Mouse (Mus musculus): ENCODE results near the gene Dhrs4. TPM values are rescaled to one million over a fixed set of nuclear protein-coding genes. Genes with fewer than 3 reads are reported as not detected.

Gene Dhrs4
- 83.7 and 89.8 TPM in 2 replicates for total RNA-seq (2021)
- long read RNA-seq, transcript Dhrs4-201 (8 exons, 1,392 nt), result major isoform, 90 of 105 reads
- long read RNA-seq, partial matches to known transcripts, result 4 of 105 reads
- long read RNA-seq, other reads (novel, unspliced or antisense), result 9 of 105 reads

- DNase-seq, result peak; percentile 74
These were observed at the start of gene Dhrs4 for GRCm38 (mm10) chr14:55478651-55479599. Dhrs4 (plus strand) TSS chr14:55478758.

GRCm38 (mm10) chr14:55430255-55430654, 48.3 kb upstream of the Dhrs4 start:
- no peak for DNase-seq

GRCm38 (mm10) chr14:55433052-55433451, 45.5 kb upstream of the Dhrs4 start:
- no peak for DNase-seq

GRCm38 (mm10) chr14:55434825-55435224, 43.7 kb upstream of the Dhrs4 start:
- no peak for DNase-seq

GRCm38 (mm10) chr14:55437118-55437517, 41.4 kb upstream of the Dhrs4 start:
- DNase-seq, result peak; percentile 26

- DNase-seq, result peak; percentile 59
These were observed 40.3 kb upstream of the Dhrs4 start for GRCm38 (mm10) chr14:55438193-55438784.

GRCm38 (mm10) chr14:55457693-55458092, 20.9 kb upstream of the Dhrs4 start:
- DNase-seq, result no peak

GRCm38 (mm10) chr14:55458273-55458672, 20.3 kb upstream of the Dhrs4 start:
- peak; percentile 67 for DNase-seq

- DNase-seq, result no peak
These were observed 19.8 kb upstream of the Dhrs4 start for GRCm38 (mm10) chr14:55458761-55459160.

- DNase-seq, result no peak
These were observed 18.8 kb upstream of the Dhrs4 start for GRCm38 (mm10) chr14:55459796-55460195.

GRCm38 (mm10) chr14:55460297-55460696, 18.3 kb upstream of the Dhrs4 start:
- no peak for DNase-seq

GRCm38 (mm10) chr14:55461757-55462156, 16.8 kb upstream of the Dhrs4 start:
- no peak for DNase-seq

GRCm38 (mm10) chr14:55466481-55466880, 12.1 kb upstream of the Dhrs4 start:
- no peak for DNase-seq

- DNase-seq, result no peak
These were observed 11.4 kb upstream of the Dhrs4 start for GRCm38 (mm10) chr14:55467108-55467507.

GRCm38 (mm10) chr14:55468301-55468741, 10.2 kb upstream of the Dhrs4 start:
- no peak for DNase-seq

GRCm38 (mm10) chr14:55469041-55469440, 9.5 kb upstream of the Dhrs4 start:
- no peak for DNase-seq

GRCm38 (mm10) chr14:55469821-55470220, 8.7 kb upstream of the Dhrs4 start:
- DNase-seq, result no peak

- DNase-seq, result no peak
These were observed 7.8 kb upstream of the Dhrs4 start for GRCm38 (mm10) chr14:55470806-55471205.

GRCm38 (mm10) chr14:55475654-55476053, 2.9 kb upstream of the Dhrs4 start:
- DNase-seq, result no peak

- no peak for DNase-seq
These were observed 1.1 kb upstream of the Dhrs4 start for GRCm38 (mm10) chr14:55477421-55477820.

GRCm38 (mm10) chr14:55477829-55478228, 729 bp upstream of the Dhrs4 start:
- no peak for DNase-seq

- DNase-seq, result no peak
These were observed 1.1 kb downstream of the Dhrs4 start for GRCm38 (mm10) chr14:55479629-55480028.

GRCm38 (mm10) chr14:55484430-55485085, 6.0 kb downstream of the Dhrs4 start:
- DNase-seq, result no peak

Measured in adrenal gland, postnatal 25 days (tissue).